Mouse (Mus musculus): ENCODE results near the gene Arsb. TPM values are rescaled to one million over a fixed set of nuclear protein-coding genes. Genes with fewer than 3 reads are reported as not detected.
A peak's percentile ranks its signal among the peaks of the same experiment; 100 is the strongest.

Arsb gene
- total RNA-seq, 2 experiments from 2014 or later: 2.7 to 3.0 TPM

- DNase-seq (ENCODE audit: low spot score): no peak
These were observed 148.8 kb downstream of the Arsb start for GRCm38 (mm10) chr13:93920080-93920785.

DNA sequence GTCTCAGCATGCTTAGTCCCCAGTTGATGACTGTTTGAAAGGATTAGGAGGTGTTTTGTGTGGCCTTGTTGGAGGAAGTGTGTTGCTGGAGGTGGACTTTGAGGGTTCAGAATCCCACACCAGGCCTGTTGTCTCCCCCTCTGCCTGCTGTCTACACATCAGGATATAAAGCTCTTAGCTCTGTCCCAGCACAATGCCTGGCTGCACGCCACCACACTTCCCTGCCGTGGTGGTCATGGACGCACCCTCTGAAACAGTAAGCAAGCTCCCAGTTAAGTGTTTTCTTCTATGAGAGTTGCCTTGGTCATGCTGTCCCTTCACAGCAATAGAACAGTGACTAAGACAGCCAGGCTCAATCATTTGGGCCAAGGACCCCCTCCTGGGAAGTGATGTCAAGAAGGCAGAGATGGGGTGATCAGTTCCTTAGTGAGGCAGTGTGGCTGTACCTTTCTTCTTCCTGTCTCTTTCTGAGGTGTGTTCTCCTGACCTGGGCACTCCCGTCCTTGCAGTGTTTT is 149.4 kb downstream of the Arsb start:
- no peak for DNase-seq (ENCODE audit: low spot score)

- DNase-seq (ENCODE audit: low spot score): no peak
These were observed 150.6 kb downstream of the Arsb start for GRCm38 (mm10) chr13:93921831-93922565.

DNA sequence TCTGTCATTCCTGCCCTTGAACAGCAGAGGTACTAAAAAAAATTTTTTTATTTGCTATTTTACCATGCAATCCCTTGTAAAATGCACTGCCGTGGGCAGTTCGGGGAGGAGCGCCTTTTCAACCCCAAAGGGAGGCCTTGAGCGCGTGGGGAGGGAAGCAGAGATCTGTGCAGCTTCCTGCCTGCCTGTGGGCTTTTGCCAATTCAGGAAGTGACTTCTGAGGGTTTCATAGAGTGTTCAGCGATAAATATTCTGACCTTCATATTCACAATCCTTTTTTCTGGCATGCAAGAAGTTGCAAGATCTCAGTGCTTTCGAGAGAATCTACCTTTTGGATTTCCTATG is 151.1 kb downstream of the Arsb start:
- DNase-seq (ENCODE audit: low spot score): no peak

DNA sequence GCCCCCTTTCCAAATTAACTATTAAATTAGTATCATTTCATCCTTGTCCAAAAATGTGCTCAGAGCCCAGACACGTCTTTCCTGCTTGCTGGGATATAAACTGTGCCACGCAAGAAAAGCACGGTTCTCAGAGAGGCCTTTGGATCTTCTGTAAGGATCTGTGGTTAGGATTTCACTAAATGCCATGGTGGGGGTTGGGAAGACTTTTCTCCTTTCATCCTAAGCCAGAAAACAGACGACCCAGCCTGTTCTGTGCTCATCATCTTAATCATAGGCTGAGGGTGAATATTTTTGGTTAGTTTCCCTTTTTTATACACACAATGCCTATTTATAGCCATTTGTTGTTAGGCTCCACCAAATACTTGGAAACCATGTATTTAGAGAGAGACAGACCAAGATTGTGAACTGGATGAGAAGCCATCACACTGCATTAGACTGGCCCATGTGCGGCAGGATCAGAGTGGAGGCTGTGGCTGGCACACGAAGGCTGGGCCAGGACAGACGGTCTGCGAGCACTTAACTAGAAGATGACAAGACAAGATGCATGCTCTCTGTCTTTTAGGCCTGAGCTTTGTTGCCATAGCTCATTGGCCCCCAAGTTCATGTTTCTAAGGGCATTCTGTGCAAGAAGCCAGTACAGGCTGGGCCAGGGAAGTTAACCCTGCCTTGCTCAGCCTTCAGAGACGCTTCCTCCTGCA is 153.5 kb downstream of the Arsb start:
- DNase-seq (ENCODE audit: low spot score): no peak

GRCm38 (mm10) chr13:93930561-93931340 is 159.3 kb downstream of the Arsb start:
- no peak for DNase-seq (ENCODE audit: low spot score)

DNA sequence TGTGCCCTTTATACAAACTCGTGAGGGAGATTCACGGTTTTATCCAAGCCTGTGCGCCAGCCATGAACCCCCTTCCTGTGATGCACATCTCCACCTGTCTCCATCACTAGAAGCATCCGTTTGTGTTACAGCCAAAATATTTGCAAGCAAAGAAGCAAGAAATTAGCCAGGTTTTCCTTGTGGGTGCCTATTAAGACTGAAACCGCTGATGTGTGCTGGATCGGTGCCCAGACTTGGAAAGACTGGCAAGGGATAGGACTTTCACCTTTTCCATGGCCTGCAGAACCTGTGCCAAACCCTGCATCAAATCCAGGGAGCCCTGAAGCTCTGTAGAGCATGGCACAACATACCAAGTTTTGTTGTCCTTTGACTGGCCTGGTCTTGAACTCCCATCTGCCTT is 165.0 kb downstream of the Arsb start:
- no peak for DNase-seq (ENCODE audit: low spot score)

- DNase-seq (ENCODE audit: low spot score): no peak
These were observed 166.7 kb downstream of the Arsb start for GRCm38 (mm10) chr13:93938118-93938517.

DNA sequence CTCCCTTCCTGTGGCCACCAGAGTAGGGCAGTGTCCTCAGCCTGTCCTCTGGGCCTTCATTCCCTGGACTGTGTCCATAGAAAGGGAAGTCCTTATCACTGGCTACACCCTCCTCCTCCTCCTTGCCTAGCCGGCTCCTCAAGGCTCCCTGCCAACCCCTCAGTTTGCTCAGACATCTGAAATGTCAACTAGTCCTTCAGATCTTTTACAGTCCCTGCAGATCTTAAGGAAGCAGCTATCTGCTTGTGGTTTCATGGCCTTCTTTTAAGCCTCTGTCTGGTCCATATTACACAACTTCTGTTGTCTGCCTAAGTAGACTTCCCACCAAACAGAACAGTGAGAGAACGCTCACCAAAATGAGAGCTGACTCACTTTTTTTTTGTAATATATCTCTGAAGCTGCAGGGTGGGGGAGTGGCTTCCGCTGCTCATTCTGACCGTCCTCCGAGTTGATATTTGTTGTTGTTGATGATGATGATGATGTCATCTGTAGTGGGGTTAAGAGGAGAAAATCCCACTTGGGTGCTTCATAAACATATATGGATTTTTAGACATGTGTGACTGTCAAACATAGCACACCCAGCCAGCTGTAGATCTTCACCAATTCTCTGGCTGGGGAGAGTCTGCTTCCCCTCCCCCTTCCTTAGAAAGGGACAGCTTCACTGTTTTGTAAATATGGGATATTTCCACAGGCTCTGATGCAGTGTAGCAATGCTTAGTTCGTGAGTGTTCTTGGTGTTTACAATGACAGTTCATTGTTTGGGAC is 168.1 kb downstream of the Arsb start:
- DNase-seq (ENCODE audit: low spot score): peak; percentile 16

DNA sequence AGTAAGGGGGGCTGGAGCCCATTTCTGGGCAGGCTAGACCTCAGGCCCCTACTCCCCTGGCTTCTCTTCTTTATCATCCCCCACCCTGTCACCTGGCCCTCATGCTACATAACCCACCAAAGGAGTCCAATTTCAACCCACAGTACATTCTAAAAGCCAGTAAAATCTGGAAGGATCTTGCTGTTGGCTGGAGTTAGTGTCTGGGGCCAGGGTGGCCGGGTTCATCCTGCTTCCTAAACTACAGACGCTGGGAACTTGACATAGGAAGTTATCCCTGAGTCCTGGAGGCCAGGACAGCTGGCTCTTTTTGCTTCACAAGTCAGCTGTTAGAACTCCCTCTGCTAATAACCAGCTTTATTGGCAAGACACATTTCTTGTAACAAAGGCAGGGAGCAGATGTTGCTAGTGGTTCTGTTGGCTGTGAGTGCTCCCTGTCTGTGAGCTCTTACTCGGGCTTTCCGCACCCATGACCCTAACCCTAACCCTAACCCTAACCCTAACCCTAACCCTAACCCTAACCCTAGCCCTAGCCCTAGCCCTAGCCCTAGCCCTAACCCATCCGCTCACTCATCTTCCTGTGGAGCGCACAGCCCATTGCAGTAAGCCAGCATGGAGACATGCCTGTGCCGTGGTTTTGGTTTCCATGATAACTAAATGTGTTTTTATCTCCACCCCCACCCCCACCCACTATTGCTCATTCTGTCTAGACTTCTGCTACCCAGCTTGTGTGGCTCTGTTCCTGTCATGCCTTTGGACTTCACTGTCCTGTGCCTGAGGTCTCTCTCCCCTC is 169.5 kb downstream of the Arsb start:
- peak; percentile 28 for DNase-seq (ENCODE audit: low spot score)

GRCm38 (mm10) chr13:93950996-93951395 is 179.6 kb downstream of the Arsb start:
- no peak for DNase-seq (ENCODE audit: low spot score)

DNA sequence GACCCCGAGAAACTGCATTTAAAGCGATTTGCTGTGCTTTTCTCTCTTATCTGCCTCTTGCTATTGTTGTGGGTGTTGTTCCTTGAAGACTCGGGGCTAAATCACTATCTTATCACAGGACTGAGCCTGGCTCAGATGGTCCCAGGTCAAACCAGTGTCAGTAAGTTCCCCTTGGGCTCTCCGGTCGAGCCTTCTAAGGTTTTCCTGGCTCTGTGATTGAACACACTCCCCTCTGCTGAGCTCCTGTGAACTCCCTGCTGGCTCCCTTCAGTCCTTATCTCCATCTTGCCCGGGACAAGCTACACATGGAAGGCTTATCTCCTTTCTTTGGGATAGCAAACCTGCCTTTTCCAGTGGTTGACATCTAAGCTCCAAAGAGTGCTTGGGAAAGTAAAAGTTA is 180.1 kb downstream of the Arsb start:
- no peak for DNase-seq (ENCODE audit: low spot score)

- DNase-seq (ENCODE audit: low spot score): no peak
These were observed 181.0 kb downstream of the Arsb start for GRCm38 (mm10) chr13:93952466-93952865.

GRCm38 (mm10) chr13:93957907-93958306 is 186.5 kb downstream of the Arsb start:
- DNase-seq (ENCODE audit: low spot score): no peak

DNA sequence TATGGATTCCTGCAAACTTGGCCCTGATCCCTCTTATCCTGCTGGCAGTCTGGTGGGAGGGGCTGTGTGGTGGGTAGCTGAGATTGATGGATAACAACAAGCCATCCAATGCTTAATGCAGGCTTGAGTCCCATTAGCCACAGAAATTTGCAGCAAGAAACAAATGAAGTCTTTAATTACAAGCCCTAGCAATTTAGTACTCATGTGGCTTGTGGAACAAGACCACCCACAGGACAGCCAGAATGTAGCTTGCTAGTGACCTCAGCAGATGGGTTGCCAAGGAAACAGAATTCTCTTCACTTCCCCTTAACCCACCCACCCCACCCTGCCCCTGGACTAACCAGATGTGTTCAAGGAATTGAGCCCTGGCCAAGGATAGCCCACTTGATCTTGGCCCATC is 194.8 kb downstream of the Arsb start:
- no peak for DNase-seq (ENCODE audit: low spot score)

DNA sequence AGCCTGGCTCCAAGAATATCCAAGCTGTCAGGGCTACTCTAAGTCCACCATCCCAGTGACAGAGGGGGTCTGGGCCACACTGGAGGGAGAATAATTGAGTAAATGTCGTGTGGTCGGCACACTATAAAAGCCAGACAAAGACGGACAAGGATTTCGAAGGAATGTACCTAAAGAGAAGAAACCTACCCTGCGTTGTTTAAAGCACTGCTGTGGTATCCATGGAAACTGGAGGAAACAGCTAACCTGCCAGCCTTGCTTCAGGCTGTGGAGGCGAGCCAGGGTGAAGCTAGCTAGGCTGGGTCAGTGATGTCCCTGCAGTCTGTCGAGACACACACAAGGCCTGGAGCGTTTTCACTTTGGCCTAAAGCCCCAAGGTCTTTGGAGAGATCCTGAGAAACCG is 195.7 kb downstream of the Arsb start:
- peak; percentile 34 for DNase-seq (ENCODE audit: low spot score)

DNA sequence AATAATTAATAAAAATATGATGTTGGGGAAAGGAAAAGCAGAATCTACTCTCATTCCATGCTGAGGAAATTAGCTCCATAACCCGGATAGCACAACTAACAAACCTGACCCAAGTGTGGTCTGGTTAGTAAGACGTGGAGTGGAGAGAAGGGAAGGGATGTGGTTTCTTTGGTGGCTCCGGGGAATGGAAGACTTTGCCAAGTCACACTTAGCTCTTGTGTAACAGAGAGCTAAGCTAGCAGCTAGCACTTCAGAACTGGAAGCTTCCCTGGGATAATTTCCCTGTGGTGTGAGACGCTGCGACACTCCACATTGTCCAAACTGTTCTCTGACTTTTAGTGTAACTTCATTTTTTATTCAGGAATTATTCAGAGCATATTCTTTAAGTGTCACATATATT is 198.7 kb downstream of the Arsb start:
- no peak for DNase-seq (ENCODE audit: low spot score)

GRCm38 (mm10) chr13:93972423-93972822 is 201.0 kb downstream of the Arsb start:
- DNase-seq (ENCODE audit: low spot score): no peak

DNA sequence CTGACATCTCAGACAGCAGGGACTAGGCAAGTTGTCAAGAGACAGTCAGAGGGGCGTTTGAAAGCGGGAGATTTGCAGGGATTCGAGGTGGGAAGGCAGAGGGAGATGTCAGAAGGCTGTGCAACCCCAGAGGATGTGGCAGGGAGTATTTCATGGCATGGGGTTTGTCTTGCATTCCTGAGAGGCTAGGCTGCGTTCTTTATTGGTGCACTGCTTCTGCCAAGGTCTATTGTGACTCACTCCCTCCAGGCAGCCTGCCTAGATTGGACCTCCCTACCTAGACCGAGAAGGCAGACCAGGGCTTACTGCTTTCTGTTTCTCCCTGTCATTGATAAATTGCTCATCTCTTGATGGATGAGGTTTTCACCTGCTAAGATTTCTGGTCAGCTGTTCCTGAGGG is 204.2 kb downstream of the Arsb start:
- DNase-seq (ENCODE audit: low spot score): no peak

DNA sequence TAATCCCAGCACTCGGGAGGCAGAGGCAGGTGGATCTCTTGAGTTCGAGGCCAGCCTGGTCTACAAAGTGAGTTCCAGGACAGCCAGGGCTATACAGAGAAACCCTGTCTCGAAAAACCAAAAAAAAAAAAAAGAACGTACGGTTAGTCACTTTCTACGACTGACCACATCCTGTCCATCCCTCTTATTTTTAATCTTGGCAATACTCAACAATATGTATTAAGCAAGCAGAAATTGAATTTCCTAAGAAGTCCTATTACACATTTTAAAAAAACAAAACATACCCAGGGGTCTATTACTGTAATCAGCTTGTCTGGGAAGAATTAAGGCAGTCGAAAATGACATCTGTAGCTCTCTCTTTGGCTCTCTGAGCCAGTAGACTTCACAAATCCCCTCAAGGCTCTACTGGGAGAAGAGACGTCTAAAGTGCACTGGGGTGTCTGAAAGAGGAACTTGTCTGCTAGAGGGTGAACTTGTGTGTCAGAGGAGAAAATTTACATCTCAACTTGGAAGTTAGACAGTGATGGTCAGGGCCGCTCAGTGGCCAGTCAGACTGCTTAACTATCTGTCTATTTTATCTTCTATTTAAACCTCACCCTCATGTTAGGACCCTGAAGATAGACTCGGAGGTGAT is 205.6 kb downstream of the Arsb start:
- DNase-seq (ENCODE audit: low spot score): no peak

Data from gastrocnemius, adult 18-20 months (tissue).